Mouse (Mus musculus): ENCODE data around the gene Ptpn21. TPM values are rescaled to one million over a fixed set of nuclear protein-coding genes. Genes with fewer than 3 reads are reported as not detected.
A peak's percentile ranks its signal among the peaks of the same experiment; 100 is the strongest.

Gene Ptpn21
- polyA plus RNA-seq, 1 experiment from 2014 or later, result 4.1 TPM

DNA sequence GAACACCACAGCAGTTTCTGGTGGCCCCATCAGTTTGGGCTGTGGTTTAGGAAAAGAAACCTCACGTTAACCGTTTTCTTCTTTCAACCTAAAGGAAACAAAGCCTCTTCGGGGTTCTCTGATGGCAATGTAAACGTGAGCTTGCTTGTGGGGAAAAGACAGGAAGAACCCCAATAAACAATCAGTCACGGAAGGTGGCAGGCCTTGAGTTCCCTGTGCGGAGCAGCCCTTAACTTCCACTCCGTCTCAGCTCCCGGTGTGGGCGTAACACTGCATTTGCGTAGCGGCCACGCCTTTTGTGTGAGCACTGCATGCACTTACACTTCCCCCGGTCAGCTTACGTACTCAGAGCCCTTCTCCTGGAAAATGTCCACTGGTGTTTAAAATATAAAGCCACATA lies 59.9 kb downstream of the Ptpn21 start:
- no peak overlapping the region for H3K27ac ChIP-seq (replicated peaks)
- WGBS, result 42% methylated on average over 14 of the region's 14 CpGs
- no peaks in the 10 kb centered on the region for H3K9me3 ChIP-seq
- 0 out of 2 replicates have a peak, but pooled peaks cover 2% of the 10 kb centered on the region for H3K36me3 ChIP-seq
- no peak for ATAC-seq (ENCODE audit: low FRiP score, low read depth)
- H3K4me2 ChIP-seq, result no peak overlapping the region
- H3K4me3 ChIP-seq, result no peak overlapping the region
- no peaks in the 10 kb centered on the region for H3K4me1 ChIP-seq (replicated peaks)
- no peaks in the 10 kb centered on the region for H3K27me3 ChIP-seq
- H3K9ac ChIP-seq, result no peak overlapping the region

DNA sequence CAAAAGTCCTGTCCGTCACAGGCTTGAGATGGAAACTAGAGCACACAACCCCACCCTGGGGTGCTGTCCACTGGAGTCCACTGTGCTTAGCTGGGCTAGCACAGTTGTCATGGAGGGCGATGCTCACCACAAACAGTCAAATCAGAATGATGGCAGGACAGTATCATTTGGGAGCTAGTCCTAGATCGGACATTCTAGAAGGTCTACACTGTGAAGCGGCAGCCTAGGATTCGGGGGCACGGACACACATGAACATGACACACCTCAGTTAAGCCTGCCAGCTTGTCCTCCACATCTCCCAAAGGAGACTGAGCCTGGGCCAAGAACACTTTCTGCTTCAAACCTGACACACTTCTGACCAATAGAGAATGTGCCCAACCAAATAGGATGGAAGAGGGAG lies 60.3 kb downstream of the Ptpn21 start:
- 0 out of 2 replicates have a peak, but pooled peaks cover 1% of the 10 kb centered on the region for H3K36me3 ChIP-seq
- H3K4me1 ChIP-seq (replicated peaks), result no peaks in the 10 kb centered on the region
- no peak overlapping the region for H3K27ac ChIP-seq (replicated peaks)
- no peaks in the 10 kb centered on the region for H3K9me3 ChIP-seq
- ATAC-seq (ENCODE audit: low FRiP score, low read depth), result no peak
- no peak overlapping the region for H3K4me2 ChIP-seq
- no peak overlapping the region for H3K9ac ChIP-seq
- no peak overlapping the region for H3K4me3 ChIP-seq
- WGBS, result 96% methylated on average over 6 of the region's 6 CpGs
- no peaks in the 10 kb centered on the region for H3K27me3 ChIP-seq

DNA sequence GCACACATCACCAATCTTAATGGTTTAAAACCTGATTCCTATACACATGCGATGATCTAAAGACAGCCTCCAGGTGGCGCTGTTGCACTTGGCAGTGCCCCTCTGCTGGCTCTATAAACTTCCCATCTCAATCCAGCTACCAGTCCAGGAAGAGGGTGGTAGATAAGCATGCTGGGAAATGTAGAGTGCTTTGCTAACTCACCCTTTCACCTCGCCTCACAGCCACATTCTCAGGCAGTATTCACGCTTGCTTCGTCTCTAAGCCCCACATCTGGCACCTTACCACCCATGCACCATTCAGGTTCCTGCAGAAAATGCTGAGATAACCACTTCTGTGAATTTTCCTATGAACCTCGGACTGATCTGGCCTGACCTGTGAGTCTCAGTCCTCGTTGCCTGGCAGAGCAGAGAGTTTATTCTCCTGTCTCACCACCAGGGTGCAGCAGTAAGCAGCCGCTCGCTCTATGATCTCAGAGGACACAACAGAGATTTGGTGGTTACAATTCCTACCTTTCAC lies 62.5 kb downstream of the Ptpn21 start:
- ATAC-seq (ENCODE audit: low FRiP score, low read depth), result peak; percentile 88
- Histone ChIP-seq H3K27ac (replicated peaks) (peak overlapping the region; percentile 72), H3K4me1 (replicated peaks) (no peaks in the 10 kb centered on the region), H3K9ac (no peak overlapping the region), H3K4me2 (peak overlapping the region; percentile 53), H3K4me3 (peak overlapping the region; percentile 28; the same call in 1 of the 2 replicates), H3K36me3 (peaks cover 6% of the 10 kb centered on the region; the same call in 1 of the 2 replicates), H3K9me3 (no peaks in the 10 kb centered on the region), H3K27me3 (no peaks in the 10 kb centered on the region)
- 11% methylated on average over 9 of the region's 9 CpGs for WGBS

DNA sequence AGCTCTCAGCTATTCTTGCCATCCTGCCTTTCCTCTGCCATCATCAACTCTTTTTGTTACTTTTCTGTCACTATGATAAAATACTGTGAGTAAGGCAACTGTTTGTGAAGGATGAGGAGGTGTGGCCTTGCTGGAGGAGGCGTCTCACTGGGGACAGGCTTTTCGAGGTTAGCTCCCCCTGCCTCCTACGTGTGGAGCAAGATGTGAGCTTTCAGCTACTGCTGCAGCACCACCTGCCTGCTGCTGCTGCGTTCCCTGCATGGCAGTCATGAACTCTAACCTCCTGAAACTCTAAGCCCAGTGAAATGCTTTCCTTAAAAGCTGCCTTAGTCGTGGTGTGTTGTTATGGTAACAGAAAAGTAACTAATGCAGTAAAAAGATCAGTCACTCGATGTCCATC lies 63.3 kb downstream of the Ptpn21 start:
- no peak overlapping the region for H3K27ac ChIP-seq (replicated peaks)
- ATAC-seq (ENCODE audit: low FRiP score, low read depth), result no peak
- WGBS, result 63% methylated on average over 6 of the region's 6 CpGs
- no peaks in the 10 kb centered on the region for H3K4me1 ChIP-seq (replicated peaks)
- no peak overlapping the region for H3K4me2 ChIP-seq
- H3K9ac ChIP-seq, result no peak overlapping the region
- H3K27me3 ChIP-seq, result no peaks in the 10 kb centered on the region
- peaks cover 12% of the 10 kb centered on the region; the same call in 1 of the 2 replicates for H3K36me3 ChIP-seq
- no peaks in the 10 kb centered on the region for H3K9me3 ChIP-seq
- H3K4me3 ChIP-seq, result no peak overlapping the region

DNA sequence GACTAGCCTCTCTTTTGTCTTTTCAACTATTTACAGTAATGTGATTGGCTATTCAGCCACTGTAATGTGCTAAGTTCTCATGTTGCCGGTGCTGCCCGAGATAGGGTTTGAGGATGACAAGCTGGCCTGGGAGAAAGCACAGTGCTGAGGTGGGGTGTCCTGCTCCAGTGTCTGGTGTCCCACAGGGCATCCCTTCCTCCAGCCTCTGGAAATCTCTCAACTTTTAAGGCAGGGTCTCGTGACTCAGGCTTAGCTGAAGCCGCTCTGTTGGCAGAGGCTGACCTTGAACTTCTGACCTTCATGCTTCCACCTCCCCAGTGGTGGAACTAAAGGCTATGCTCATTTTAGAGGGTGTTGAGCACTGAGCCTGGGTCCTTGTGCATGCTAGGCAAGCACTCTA lies 66.8 kb downstream of the Ptpn21 start:
- no peaks in the 10 kb centered on the region for H3K27me3 ChIP-seq
- ATAC-seq (ENCODE audit: low FRiP score, low read depth), result no peak
- H3K4me2 ChIP-seq, result no peak overlapping the region
- H3K4me3 ChIP-seq, result no peak overlapping the region
- H3K4me1 ChIP-seq (replicated peaks), result no peaks in the 10 kb centered on the region
- no peak overlapping the region for H3K27ac ChIP-seq (replicated peaks)
- H3K36me3 ChIP-seq, result peaks cover 12% of the 10 kb centered on the region; the same call in 1 of the 2 replicates
- H3K9ac ChIP-seq, result no peak overlapping the region
- WGBS, result 93% methylated on average over 4 of the region's 4 CpGs
- no peaks in the 10 kb centered on the region for H3K9me3 ChIP-seq

DNA sequence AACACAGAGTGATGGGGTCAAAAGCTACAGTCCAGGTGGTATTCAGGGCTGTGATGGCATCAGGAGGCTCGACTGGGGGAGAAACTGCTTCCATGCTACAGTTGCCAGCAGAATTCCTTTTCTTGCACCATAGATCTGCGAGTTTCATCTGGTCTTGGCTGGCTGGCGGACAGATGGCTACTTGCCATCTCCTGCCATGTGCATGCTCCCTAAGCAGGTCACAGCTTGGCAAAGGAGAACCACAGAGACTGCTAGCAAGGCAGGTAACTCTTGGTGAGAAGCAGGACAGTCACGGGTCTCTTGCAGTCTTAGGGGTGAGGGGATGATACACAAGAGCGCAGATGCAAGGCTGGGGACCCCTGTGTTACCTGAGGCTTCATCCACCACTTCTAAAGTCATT lies 67.3 kb downstream of the Ptpn21 start:
- no peak overlapping the region for H3K9ac ChIP-seq
- ATAC-seq (ENCODE audit: low FRiP score, low read depth), result no peak
- no peaks in the 10 kb centered on the region for H3K9me3 ChIP-seq
- H3K4me3 ChIP-seq, result no peak overlapping the region
- H3K27me3 ChIP-seq, result no peaks in the 10 kb centered on the region
- no peaks in the 10 kb centered on the region for H3K4me1 ChIP-seq (replicated peaks)
- no peak overlapping the region for H3K27ac ChIP-seq (replicated peaks)
- WGBS, result 87% methylated on average over 5 of the region's 5 CpGs
- H3K36me3 ChIP-seq, result peaks cover 17% of the 10 kb centered on the region; the same call in 1 of the 2 replicates
- H3K4me2 ChIP-seq, result no peak overlapping the region

DNA sequence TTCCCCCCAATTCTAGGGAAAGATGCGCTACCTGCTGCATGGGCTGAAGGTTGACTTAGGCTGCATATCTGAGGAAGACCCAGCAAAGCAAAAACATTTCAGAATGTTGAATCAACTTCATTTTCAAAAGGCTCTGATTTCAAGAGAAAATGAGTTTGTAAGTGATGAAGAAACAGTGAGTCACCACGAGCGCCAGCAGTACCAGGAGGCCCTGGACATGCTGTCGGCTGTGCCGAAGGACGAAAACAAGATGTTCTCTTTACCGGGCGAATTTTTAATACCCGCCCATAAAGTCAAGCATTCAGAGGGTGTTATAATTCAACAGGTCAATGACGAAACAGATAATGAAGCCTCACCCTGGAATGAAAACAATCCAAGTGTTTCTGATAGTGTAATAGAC lies 68.1 kb downstream of the Ptpn21 start:
- H3K9me3 ChIP-seq, result no peaks in the 10 kb centered on the region
- H3K4me1 ChIP-seq (replicated peaks), result no peaks in the 10 kb centered on the region
- no peaks in the 10 kb centered on the region for H3K27me3 ChIP-seq
- H3K36me3 ChIP-seq, result peaks cover 21% of the 10 kb centered on the region; the same call in 1 of the 2 replicates
- no peak overlapping the region for H3K27ac ChIP-seq (replicated peaks)
- 93% methylated on average over 10 of the region's 10 CpGs for WGBS
- H3K9ac ChIP-seq, result no peak overlapping the region
- no peak overlapping the region for H3K4me2 ChIP-seq
- H3K4me3 ChIP-seq, result no peak overlapping the region
- no peak for ATAC-seq (ENCODE audit: low FRiP score, low read depth)

DNA sequence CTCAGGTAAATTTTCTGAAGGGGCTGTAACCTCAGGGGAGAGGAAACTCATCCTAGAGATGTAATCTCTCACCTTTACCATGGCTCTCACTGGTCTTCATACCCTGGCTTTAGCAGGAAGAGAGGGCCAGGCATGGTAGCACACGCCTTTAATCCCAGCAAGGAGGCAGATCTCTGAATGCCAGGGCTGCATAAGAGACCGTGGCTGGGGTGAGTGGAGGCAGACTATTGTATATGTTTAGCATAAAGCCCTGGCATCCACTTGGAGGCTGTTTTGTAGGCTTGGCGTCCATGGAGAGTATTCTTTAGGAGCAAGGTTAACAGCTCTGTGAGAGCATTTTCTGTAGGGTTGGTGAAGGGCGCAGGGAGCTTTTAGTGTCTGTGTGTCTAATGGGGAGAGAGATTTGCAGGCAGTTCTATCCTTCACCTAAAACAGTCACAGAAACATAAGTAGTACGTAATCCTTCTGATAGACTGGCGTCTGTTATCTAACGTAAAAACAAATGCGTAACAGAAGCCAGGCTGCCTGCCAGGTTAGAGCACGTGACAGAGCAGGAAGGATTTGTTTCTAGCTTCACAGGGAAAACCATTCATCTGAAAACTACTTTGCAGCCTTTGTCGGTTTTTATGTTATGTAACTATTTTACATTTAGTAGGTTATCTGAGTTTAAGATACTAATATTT lies 68.9 kb downstream of the Ptpn21 start:
- no peaks in the 10 kb centered on the region for H3K9me3 ChIP-seq
- H3K4me2 ChIP-seq, result no peak overlapping the region
- no peak overlapping the region for H3K27ac ChIP-seq (replicated peaks)
- no peak overlapping the region for H3K9ac ChIP-seq
- 78% methylated on average over 10 of the region's 10 CpGs for WGBS
- H3K4me1 ChIP-seq (replicated peaks), result no peaks in the 10 kb centered on the region
- no peak for ATAC-seq (ENCODE audit: low FRiP score, low read depth)
- peaks cover 27% of the 10 kb centered on the region for H3K36me3 ChIP-seq
- H3K4me3 ChIP-seq, result no peak overlapping the region
- no peaks in the 10 kb centered on the region for H3K27me3 ChIP-seq

DNA sequence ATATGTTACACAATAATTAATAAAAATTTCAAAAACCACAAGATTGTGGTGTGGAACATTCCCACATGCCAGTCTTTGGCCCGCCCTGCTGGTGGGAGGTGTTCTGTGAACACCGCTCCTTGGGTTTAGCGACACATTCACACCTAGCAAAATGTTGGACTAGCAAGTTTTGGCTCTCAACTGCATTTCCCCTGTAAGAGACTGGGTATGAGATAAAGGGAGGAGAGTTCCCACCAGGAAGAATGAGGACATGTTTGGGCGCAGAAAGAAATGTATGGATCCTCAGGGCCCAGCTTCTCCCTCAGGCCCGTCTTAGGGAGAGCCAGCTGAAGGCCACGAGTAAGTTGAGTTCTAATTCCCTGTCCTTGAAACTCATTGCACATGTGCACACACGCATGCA lies 74.6 kb downstream of the Ptpn21 start:
- Histone ChIP-seq H3K9me3 (no peaks in the 10 kb centered on the region), H3K36me3 (peaks cover 43% of the 10 kb centered on the region), H3K4me1 (replicated peaks) (no peaks in the 10 kb centered on the region), H3K4me2 (no peak overlapping the region), H3K27me3 (no peaks in the 10 kb centered on the region), H3K9ac (no peak overlapping the region), H3K27ac (replicated peaks) (no peak overlapping the region), H3K4me3 (no peak overlapping the region)
- 92% methylated on average over 7 of the region's 7 CpGs for WGBS
- no peak for ATAC-seq (ENCODE audit: low FRiP score, low read depth)

DNA sequence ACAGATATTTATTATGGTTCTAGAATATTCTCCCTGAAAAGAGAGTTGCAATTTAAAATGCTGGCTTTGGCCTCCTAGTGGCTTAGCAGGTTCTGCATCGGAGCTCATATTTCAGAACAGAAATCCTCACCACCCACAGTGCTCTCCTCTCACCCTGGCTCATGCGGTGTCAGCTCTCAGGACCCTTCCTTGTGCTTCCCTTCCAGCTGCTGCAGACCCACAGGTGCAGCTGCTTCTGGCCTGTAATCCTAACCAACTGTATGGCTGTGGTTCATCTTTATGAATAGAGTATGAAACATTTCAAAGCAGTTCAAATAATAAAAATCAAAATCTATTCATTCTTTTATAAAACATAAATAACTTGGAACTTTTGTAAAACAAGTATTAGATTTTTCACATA lies 80.3 kb downstream of the Ptpn21 start:
- H3K4me3 ChIP-seq, result no peak overlapping the region
- no peak overlapping the region for H3K9ac ChIP-seq
- H3K9me3 ChIP-seq, result no peaks in the 10 kb centered on the region
- 60% methylated on average over 2 of the region's 2 CpGs for WGBS
- no peaks in the 10 kb centered on the region for H3K4me1 ChIP-seq (replicated peaks)
- peaks cover 23% of the 10 kb centered on the region for H3K36me3 ChIP-seq
- no peaks in the 10 kb centered on the region for H3K27me3 ChIP-seq
- no peak overlapping the region for H3K4me2 ChIP-seq
- ATAC-seq (ENCODE audit: low FRiP score, low read depth), result no peak
- H3K27ac ChIP-seq (replicated peaks), result no peak overlapping the region

DNA sequence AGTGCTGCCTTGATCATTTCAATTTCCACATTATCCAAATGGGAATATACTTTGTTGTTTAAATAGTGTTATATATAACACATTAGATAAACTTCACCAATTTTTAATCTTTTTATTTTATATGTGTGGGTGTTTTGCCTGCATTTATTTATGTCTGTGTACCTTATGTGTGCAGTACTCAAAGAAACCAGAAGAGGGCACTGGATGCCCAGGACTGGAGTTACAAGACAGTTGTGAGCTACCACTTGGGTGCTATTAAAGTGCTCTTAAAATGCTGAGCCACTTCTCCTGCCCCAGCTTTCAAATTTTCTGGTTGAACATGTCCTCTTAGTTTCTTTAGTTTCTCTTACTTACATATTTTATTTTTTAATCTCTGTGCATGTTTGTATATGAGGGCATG lies 92.4 kb downstream of the Ptpn21 start:
- no peaks in the 10 kb centered on the region for H3K4me1 ChIP-seq (replicated peaks)
- no peak overlapping the region for H3K27ac ChIP-seq (replicated peaks)
- H3K9me3 ChIP-seq, result no peaks in the 10 kb centered on the region
- no peak for ATAC-seq (ENCODE audit: low FRiP score, low read depth)
- no peaks in the 10 kb centered on the region for H3K27me3 ChIP-seq
- H3K4me3 ChIP-seq, result no peak overlapping the region
- H3K4me2 ChIP-seq, result no peak overlapping the region
- no peak overlapping the region for H3K9ac ChIP-seq
- H3K36me3 ChIP-seq, result peaks cover 19% of the 10 kb centered on the region

DNA sequence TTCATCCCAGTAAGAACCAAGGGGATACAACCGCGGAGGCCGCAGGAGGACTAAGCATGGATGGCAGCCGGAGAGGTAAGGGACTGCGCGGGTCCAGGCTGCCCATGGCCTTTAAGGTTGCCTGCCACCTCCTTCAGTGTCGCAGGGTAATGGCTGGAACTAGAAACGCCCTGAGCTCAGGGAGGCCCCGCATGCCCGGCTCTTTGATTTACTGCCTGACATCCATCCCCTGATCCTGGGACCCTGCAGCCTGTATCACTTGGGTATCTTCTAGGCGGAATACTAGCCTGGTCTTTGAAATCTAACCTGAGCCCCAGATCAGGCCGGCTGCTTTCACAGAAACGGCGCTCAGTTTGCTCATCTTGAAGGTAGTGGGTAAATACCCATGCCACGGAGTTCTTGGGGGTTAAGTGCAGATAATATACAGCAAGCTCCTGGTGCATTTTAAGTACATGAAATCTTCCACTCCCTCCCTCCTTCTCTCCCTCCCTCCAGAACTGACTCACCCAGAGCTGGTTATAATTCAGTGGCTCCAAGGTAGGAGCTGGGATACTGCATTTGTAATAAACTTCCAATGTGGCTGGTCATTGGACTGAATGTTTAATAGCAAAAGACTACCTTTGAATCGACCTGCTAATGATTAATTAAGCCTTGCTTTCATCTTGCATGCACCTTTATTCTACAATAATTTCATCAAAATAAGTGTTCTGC lies 108.8 kb downstream of the Ptpn21 start:
- Histone ChIP-seq H3K27me3 (no peaks in the 10 kb centered on the region), H3K4me2 (peak overlapping the region; percentile 59), H3K4me3 (peak overlapping the region; percentile 69), H3K9me3 (no peaks in the 10 kb centered on the region), H3K9ac (peak overlapping the region; percentile 69), H3K36me3 (peaks cover 9% of the 10 kb centered on the region), H3K27ac (replicated peaks) (peak overlapping the region; percentile 63), H3K4me1 (replicated peaks) (peaks cover 15% of the 10 kb centered on the region)
- ATAC-seq (ENCODE audit: low FRiP score, low read depth), result peak; percentile 87
- 2% methylated on average over 16 of the region's 16 CpGs for WGBS
